Mouse (Mus musculus): Measurements from ENCODE around the gene 4933425L06Rik.

Gene 4933425L06Rik

DNA sequence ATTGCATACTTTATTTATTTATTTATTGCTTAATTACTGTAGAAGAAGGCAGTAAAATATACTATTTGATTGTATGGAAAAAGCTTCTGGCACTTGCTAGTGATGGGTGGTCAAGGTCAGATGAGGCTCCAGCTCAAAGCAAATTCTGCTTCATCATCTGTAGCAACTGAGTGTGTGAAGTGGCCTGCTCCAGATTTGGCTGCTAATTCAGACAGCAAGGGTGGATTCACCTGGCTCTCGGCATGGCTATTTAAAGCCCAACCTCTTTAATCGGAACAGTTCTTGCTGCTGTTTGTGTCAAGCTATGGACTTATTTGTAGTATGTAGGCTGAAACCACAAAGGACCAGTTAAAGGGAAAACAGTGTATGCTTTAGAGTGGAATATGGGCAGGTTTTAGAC lies 50.9 kb downstream of the 4933425L06Rik start:
- DNase-seq (ENCODE audit: low read depth, low spot score), result no peak

DNA sequence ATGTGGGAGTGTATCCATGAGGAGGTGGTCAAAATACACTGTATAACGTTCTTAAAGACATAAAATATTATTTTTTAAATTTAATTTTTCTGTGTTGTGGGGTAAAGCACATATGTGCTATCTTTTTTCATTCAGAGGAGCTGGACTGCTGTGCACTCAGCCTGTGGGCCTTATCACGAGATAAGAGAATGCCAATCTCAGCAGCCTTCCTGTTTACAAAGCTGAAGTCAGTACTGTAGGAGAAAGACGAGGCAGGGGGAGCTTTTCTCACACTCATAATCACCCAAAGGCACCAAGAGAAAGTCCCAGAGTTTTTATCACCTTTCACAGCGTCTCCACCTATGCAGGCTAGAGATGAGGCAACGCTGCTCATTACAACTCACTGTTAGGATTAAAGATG lies 52.5 kb downstream of the 4933425L06Rik start:
- DNase-seq (ENCODE audit: low read depth, low spot score), result no peak

DNA sequence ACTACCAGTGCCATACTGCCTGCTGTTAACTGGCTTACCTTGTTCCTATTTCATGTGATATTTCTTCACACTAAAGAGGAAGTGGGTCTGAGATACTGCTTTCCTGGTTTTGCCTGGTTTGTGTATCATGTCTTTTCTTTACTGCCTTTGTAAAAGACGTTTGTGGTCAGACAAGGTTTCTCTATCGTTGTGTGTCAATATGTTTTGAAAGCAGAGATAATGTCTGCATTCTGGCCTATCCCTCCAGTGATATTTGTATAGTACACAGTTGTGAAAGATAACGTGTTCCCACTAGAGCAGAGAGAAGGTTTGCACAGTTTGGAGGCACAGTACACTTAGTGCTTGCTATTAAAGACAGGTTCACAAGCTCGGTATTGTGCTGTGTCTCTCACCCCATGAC lies 58.0 kb downstream of the 4933425L06Rik start:
- no peak for DNase-seq (ENCODE audit: low read depth, low spot score)

DNA sequence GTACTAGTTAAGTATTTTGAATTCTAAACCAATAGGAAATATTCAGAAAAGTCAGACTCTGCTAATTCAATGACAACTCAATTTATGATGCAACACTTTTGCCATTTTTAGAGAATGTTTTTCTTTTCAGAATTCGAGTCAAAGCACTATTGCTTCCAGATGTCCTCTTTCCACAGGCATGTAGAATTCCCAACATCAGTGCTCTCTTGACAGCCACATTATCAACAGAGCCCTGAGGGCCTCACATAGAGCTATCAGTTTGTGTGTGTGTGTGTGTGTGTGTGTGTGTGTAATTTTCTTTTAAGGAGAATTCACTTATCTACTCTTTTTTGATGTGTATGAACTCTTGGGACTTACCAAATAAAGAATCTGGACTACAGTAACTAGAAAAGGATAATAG lies 64.9 kb downstream of the 4933425L06Rik start:
- DNase-seq (ENCODE audit: low read depth, low spot score), result peak; percentile 25

DNA sequence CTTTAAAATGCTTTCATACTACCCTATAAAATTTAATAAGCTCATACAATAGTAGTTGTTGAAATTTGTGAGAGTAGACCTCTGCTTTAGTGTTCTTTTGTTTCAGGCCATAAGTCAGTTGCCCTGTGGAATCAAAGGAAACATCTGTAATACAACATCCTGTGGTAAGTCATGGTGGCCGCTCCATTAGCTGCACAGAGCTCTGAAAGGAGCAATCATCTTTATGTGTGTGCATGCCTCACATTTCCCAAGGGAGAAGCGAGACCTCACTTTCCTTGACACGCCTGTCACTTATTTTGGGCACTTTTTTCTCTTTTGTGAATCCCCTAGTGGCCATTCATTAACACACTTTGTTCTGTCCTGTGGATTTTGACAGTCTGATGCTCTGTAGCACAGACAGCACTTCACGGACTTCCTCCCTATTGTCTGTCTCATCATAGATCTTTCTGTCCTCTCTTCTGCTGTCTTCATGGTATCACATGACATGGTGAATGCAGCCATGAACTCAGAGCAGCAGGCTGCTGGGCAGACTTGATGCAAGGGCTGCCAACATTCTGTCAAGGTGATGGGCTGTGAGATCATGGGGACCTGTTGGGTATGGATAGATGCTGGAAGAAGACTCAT lies 66.0 kb downstream of the 4933425L06Rik start:
- no peak for DNase-seq (ENCODE audit: low read depth, low spot score)

DNA sequence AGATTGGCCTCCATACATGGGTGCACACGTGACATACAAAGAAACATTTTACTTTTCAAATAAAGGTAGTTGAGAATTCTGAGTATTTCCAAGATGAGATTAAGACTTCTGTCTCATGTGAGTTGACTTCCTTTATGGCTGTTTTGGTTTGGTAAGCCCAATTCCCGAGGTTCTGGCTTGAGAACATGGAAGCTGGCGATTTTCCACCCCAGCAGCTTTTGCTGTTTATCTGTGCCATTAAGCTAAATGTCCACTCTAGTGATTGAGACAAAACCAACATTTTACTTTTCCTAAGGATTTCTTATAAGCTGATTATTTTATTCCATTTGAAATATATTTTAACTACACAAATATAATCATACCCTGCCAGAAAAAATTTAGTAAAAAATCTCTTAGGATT lies 68.1 kb downstream of the 4933425L06Rik start:
- no peak for DNase-seq (ENCODE audit: low read depth, low spot score)

DNA sequence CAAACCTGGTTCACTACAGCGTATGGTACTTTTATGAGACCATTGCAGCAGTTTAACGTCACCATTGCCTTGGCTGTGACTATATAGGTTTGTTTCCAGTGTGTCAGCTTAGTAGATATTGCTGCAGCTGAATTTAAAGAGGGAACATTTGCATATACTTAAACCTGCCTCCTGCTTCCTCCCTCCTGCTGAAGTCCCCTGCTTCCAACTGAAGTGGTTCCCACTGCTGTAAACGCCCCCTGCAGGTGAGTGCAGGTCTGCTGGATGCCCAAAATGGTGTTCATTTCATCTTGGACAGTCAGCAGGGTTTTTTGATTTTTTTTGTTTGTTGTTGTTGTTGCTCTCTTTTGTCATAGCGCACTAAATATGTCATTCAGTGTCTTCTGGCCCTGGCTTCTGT lies 72.0 kb downstream of the 4933425L06Rik start:
- no peak for DNase-seq (ENCODE audit: low read depth, low spot score)

DNA sequence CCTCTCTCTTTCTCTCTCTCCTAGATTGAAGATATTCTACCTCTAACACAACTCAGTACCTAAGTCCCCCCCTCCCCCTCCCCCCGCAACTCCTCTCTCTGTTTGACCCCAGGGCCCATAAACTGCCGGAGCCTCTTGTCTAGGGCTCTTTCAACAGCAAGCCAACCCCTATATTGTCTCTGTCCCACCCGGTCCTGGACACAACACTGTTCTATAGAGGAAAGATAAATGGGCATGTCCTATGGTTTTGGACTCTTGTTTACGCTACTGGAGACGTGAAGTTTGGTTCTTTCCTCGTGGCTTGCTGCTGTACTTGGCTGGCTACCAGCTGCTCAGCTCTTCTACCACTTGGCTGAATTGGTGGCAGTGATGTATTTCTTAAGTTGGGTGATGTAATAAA lies 83.5 kb downstream of the 4933425L06Rik start:
- no peak for DNase-seq (ENCODE audit: low read depth, low spot score)

Data from skeletal muscle tissue, adult 2 months (tissue).